Mouse (Mus musculus): ENCODE measurements at regions not wholly inside any gene's neighbourhood (a gene's known extent, or its start where the extent isn't known, plus 50 kb on each side); places are given as distances from the start of the nearest gene placed in this dataset.

- DNase-seq, result no peak
- intact Hi-C loops (cut with DNase I), result no loop called here
Measured at GRCm38 (mm10) chr13:46222031-46222430, 51.5 kb upstream of the Stmnd1 start.

GRCm38 (mm10) chr13:46218101-46218701 lies 55.3 kb upstream of the Stmnd1 start:
- peak; percentile 88 for DNase-seq
- intact Hi-C loops (cut with DNase I), result no loop called here

GRCm38 (mm10) chr13:46216954-46217838 lies 56.3 kb upstream of the Stmnd1 start:
- no peak for DNase-seq
- intact Hi-C loops (cut with DNase I), result no loop called here

GRCm38 (mm10) chr13:46203551-46203950 lies 70.0 kb upstream of the Stmnd1 start:
- DNase-seq, result no peak
- intact Hi-C loops (cut with DNase I), result no loop called here

GRCm38 (mm10) chr13:46202586-46202985 lies 70.9 kb upstream of the Stmnd1 start:
- intact Hi-C loops (cut with DNase I), result no loop called here

GRCm38 (mm10) chr13:46201029-46201599 lies 72.4 kb upstream of the Stmnd1 start:
- intact Hi-C loops (cut with DNase I), result no loop called here
- DNase-seq, result no peak

More at GRCm38 (mm10) chr13:46202586-46202985, 70.9 kb upstream of the Stmnd1 start:
- DNase-seq, result no peak

- intact Hi-C loops (cut with DNase I), result no loop called here
- DNase-seq, result no peak
Measured at GRCm38 (mm10) chr13:46193131-46193530, 80.4 kb upstream of the Stmnd1 start.

- intact Hi-C loops (cut with DNase I), result no loop called here
- peak; percentile 19 for DNase-seq
Measured at GRCm38 (mm10) chr13:46189726-46190125, 83.8 kb upstream of the Stmnd1 start.

- intact Hi-C loops (cut with DNase I), result no loop called here
- no peak for DNase-seq
Measured at GRCm38 (mm10) chr13:46182851-46183250, 90.7 kb upstream of the Stmnd1 start.

GRCm38 (mm10) chr13:46180606-46181133 lies 92.9 kb upstream of the Stmnd1 start:
- no peak for DNase-seq
- intact Hi-C loops (cut with DNase I), result no loop called here

- intact Hi-C loops (cut with DNase I), result no loop called here
- DNase-seq, result no peak
Measured at GRCm38 (mm10) chr13:46179916-46180315, 93.6 kb upstream of the Stmnd1 start.

- peak; percentile 64 for DNase-seq
- intact Hi-C loops (cut with DNase I), result no loop called here
Measured at GRCm38 (mm10) chr13:46173103-46173502, 100.4 kb upstream of the Stmnd1 start.

GRCm38 (mm10) chr13:46162025-46162374 lies 111.5 kb upstream of the Stmnd1 start:
- intact Hi-C loops (cut with DNase I), result loop anchor here (2.0 to 10.0 kb wide), 3 partner anchors 93 to 625 kb away; partner anchors contain the start of gene Atxn1
- DNase-seq, result peak; percentile 70

- intact Hi-C loops (cut with DNase I), result loop anchor here (2.0 to 10.0 kb wide), 3 partner anchors 93 to 624 kb away; partner anchors contain the start of gene Atxn1
- no peak for DNase-seq
Measured at GRCm38 (mm10) chr13:46161261-46162024, 112.1 kb upstream of the Stmnd1 start.

- intact Hi-C loops (cut with DNase I), result no loop called here
- DNase-seq, result no peak
Measured at GRCm38 (mm10) chr13:46159354-46159753, 114.2 kb upstream of the Stmnd1 start.

- peak; percentile 47 for DNase-seq
- intact Hi-C loops (cut with DNase I), result no loop called here
Measured at GRCm38 (mm10) chr13:46153282-46154260, 120.0 kb upstream of the Stmnd1 start.

- DNase-seq, result no peak
- intact Hi-C loops (cut with DNase I), result no loop called here
Measured at GRCm38 (mm10) chr13:46140006-46140405, 133.5 kb upstream of the Stmnd1 start.

GRCm38 (mm10) chr13:46139251-46139650 lies 134.3 kb upstream of the Stmnd1 start:
- intact Hi-C loops (cut with DNase I), result no loop called here
- DNase-seq, result no peak

- intact Hi-C loops (cut with DNase I), result no loop called here
- no peak for DNase-seq
Measured at GRCm38 (mm10) chr13:46135411-46135810, 138.1 kb upstream of the Stmnd1 start.

Measured in left cerebral cortex, postnatal 4 days (tissue).